Mouse (Mus musculus) lung, postnatal 0 days (tissue): ENCODE data around the gene Sec14l5.

Source experiments
- CTCF ChIP-seq: IDR thresholded peaks from 2 replicates; pipeline ENCODE4 v1.5.1; 2016; ENCODE audit warnings: antibody characterized with exemption, mild to moderate bottlenecking
- EP300 ChIP-seq: IDR thresholded peaks from 2 replicates; pipeline ENCODE4 v1.6.1; 2016; ENCODE audit warnings: antibody characterized with exemption, mild to moderate bottlenecking, control low read depth

DNA sequence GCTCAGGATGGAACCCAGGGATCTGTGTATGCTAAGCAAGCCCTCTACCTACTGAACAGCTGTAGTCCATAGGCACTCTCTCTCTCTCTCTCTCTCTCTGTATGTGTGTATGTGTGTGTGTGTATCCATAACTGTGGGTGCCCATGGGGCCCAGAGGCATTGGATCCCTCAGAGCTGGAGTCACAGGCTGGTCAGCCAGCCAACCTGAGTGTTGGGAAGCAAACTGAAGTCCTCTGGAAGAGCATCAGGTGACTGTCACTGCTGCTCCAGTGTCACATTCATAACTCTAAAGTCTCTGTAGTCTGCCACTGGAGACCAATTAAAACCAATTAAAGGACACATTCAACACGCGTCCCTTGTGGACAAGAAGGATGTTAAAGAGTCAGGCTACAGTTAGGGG is 9.6 kb downstream of the Sec14l5 start:
- no peak for TF ChIP-seq CTCF
- TF ChIP-seq EP300: no peak
